Mouse (Mus musculus): ENCODE measurements around the gene Oat. TPM values are rescaled to one million over a fixed set of nuclear protein-coding genes. Genes with fewer than 3 reads are reported as not detected.

Gene Oat
- total and polyA plus RNA-seq, 3 experiments = 161 to 197 (median 170) TPM

GRCm38 (mm10) chr7:132597251-132598041 lies 21.2 kb upstream of the Oat start:
- peak overlapping the region; percentile 66 for H3K9ac ChIP-seq (ENCODE audit: low read depth, low read length)
- peak in 1 of 2 experiments; percentile 33 for DNase-seq
- H3K27me3 ChIP-seq (ENCODE audit: control insufficient read depth, insufficient read depth, low read length) = peaks cover 21% of the 10 kb centered on the region
- TF ChIP-seq CTCF (IDR thresholded peaks at IDR 0.05) (no peak), POLR2A (IDR thresholded peaks at IDR 0.05; ENCODE audit: insufficient read depth, low read depth, low read length) (no peak), EP300 (IDR thresholded peaks at IDR 0.05; ENCODE audit: insufficient read depth, low read depth, low read length) (no peak)
- H3K4me3 ChIP-seq = peak overlapping the region; percentile 43
- no peaks in the 10 kb centered on the region for H3K36me3 ChIP-seq (ENCODE audit: control insufficient read depth, insufficient read depth, low read length)
- H3K79me2 ChIP-seq (replicated peaks; ENCODE audit: control insufficient read depth, insufficient read depth, low read length) = no peaks in the 10 kb centered on the region
- H3K4me1 ChIP-seq (ENCODE audit: control insufficient read depth, insufficient read depth, low read length) = no peaks in the 10 kb centered on the region; the same call in 1 of the 2 replicates
- intact Hi-C loops (cut with DNase I) = no loop called here
- H3K27ac ChIP-seq = no peak overlapping the region
- WGBS = under 1% methylated on average over 60 of the region's 60 CpGs

- intact Hi-C loops (cut with DNase I) = no loop called here
- Histone ChIP-seq H3K27ac (no peak overlapping the region), H3K9ac (ENCODE audit: low read depth, low read length) (peak overlapping the region; percentile 66), H3K4me1 (ENCODE audit: control insufficient read depth, insufficient read depth, low read length) (no peaks in the 10 kb centered on the region; the same call in 1 of the 2 replicates), H3K79me2 (replicated peaks; ENCODE audit: control insufficient read depth, insufficient read depth, low read length) (no peaks in the 10 kb centered on the region), H3K4me3 (peak overlapping the region; percentile 43), H3K36me3 (ENCODE audit: control insufficient read depth, insufficient read depth, low read length) (no peaks in the 10 kb centered on the region), H3K27me3 (ENCODE audit: control insufficient read depth, insufficient read depth, low read length) (peaks cover 20% of the 10 kb centered on the region)
- DNase-seq = no peak
- 13% methylated on average over 26 of the region's 26 CpGs for WGBS
- TF ChIP-seq EP300 (IDR thresholded peaks at IDR 0.05; ENCODE audit: insufficient read depth, low read depth, low read length) = no peak
- TF ChIP-seq POLR2A (IDR thresholded peaks at IDR 0.05; ENCODE audit: insufficient read depth, low read depth, low read length) = no peak
- TF ChIP-seq CTCF (IDR thresholded peaks at IDR 0.05) = peak; percentile 29
Measured at GRCm38 (mm10) chr7:132596557-132597250, 20.5 kb upstream of the Oat start.

GRCm38 (mm10) chr7:132595787-132596186 lies 19.6 kb upstream of the Oat start:
- 82% methylated on average over 3 of the region's 3 CpGs for WGBS
- Histone ChIP-seq H3K4me3 (no peak overlapping the region), H3K9ac (ENCODE audit: low read depth, low read length) (no peak overlapping the region), H3K27me3 (ENCODE audit: control insufficient read depth, insufficient read depth, low read length) (peaks cover 20% of the 10 kb centered on the region), H3K4me1 (ENCODE audit: control insufficient read depth, insufficient read depth, low read length) (no peaks in the 10 kb centered on the region; the same call in 1 of the 2 replicates), H3K36me3 (ENCODE audit: control insufficient read depth, insufficient read depth, low read length) (no peaks in the 10 kb centered on the region), H3K79me2 (replicated peaks; ENCODE audit: control insufficient read depth, insufficient read depth, low read length) (no peaks in the 10 kb centered on the region), H3K27ac (no peak overlapping the region)
- intact Hi-C loops (cut with DNase I) = no loop called here
- DNase-seq = no peak
- TF ChIP-seq POLR2A (IDR thresholded peaks at IDR 0.05; ENCODE audit: insufficient read depth, low read depth, low read length) (no peak), EP300 (IDR thresholded peaks at IDR 0.05; ENCODE audit: insufficient read depth, low read depth, low read length) (no peak), CTCF (IDR thresholded peaks at IDR 0.05) (no peak)

GRCm38 (mm10) chr7:132594325-132594724 lies 18.1 kb upstream of the Oat start:
- no peak for DNase-seq
- TF ChIP-seq EP300 (IDR thresholded peaks at IDR 0.05; ENCODE audit: insufficient read depth, low read depth, low read length) (no peak), POLR2A (IDR thresholded peaks at IDR 0.05; ENCODE audit: insufficient read depth, low read depth, low read length) (no peak), CTCF (IDR thresholded peaks at IDR 0.05) (no peak)
- no peak overlapping the region for H3K4me3 ChIP-seq
- intact Hi-C loops (cut with DNase I) = no loop called here
- WGBS = 96% methylated on average over 2 of the region's 2 CpGs
- no peak overlapping the region for H3K27ac ChIP-seq
- peaks cover 2% of the 10 kb centered on the region for H3K4me1 ChIP-seq (ENCODE audit: control insufficient read depth, insufficient read depth, low read length)
- H3K27me3 ChIP-seq (ENCODE audit: control insufficient read depth, insufficient read depth, low read length) = peaks cover 19% of the 10 kb centered on the region
- no peaks in the 10 kb centered on the region for H3K36me3 ChIP-seq (ENCODE audit: control insufficient read depth, insufficient read depth, low read length)
- no peak overlapping the region for H3K9ac ChIP-seq (ENCODE audit: low read depth, low read length)
- H3K79me2 ChIP-seq (replicated peaks; ENCODE audit: control insufficient read depth, insufficient read depth, low read length) = no peaks in the 10 kb centered on the region

- WGBS = 68% methylated on average over 2 of the region's 2 CpGs
- intact Hi-C loops (cut with DNase I) = no loop called here
Measured at GRCm38 (mm10) chr7:132593762-132594161, 17.6 kb upstream of the Oat start.

GRCm38 (mm10) chr7:132589610-132590009 lies 13.4 kb upstream of the Oat start:
- no peak overlapping the region for H3K4me3 ChIP-seq
- H3K9ac ChIP-seq (ENCODE audit: low read depth, low read length) = no peak overlapping the region
- H3K79me2 ChIP-seq (replicated peaks; ENCODE audit: control insufficient read depth, insufficient read depth, low read length) = no peaks in the 10 kb centered on the region
- H3K4me1 ChIP-seq (ENCODE audit: control insufficient read depth, insufficient read depth, low read length) = peaks cover 2% of the 10 kb centered on the region
- 40% methylated on average over 5 of the region's 5 CpGs for WGBS
- H3K27me3 ChIP-seq (ENCODE audit: control insufficient read depth, insufficient read depth, low read length) = no peaks in the 10 kb centered on the region; the same call in 1 of the 2 replicates
- no peaks in the 10 kb centered on the region for H3K36me3 ChIP-seq (ENCODE audit: control insufficient read depth, insufficient read depth, low read length)
- no peak for TF ChIP-seq CTCF (IDR thresholded peaks at IDR 0.05)
- TF ChIP-seq EP300 (IDR thresholded peaks at IDR 0.05; ENCODE audit: insufficient read depth, low read depth, low read length) = no peak
- no peak for TF ChIP-seq POLR2A (IDR thresholded peaks at IDR 0.05; ENCODE audit: insufficient read depth, low read depth, low read length)
- no peak for DNase-seq
- no peak overlapping the region for H3K27ac ChIP-seq
- intact Hi-C loops (cut with DNase I) = no loop called here

More at GRCm38 (mm10) chr7:132593762-132594161, 17.6 kb upstream of the Oat start:
- H3K27me3 ChIP-seq (ENCODE audit: control insufficient read depth, insufficient read depth, low read length) = peaks cover 16% of the 10 kb centered on the region
- no peak overlapping the region for H3K4me3 ChIP-seq
- H3K4me1 ChIP-seq (ENCODE audit: control insufficient read depth, insufficient read depth, low read length) = peaks cover 2% of the 10 kb centered on the region
- no peaks in the 10 kb centered on the region for H3K36me3 ChIP-seq (ENCODE audit: control insufficient read depth, insufficient read depth, low read length)
- H3K27ac ChIP-seq = no peak overlapping the region
- no peak overlapping the region for H3K9ac ChIP-seq (ENCODE audit: low read depth, low read length)
- no peak for DNase-seq
- H3K79me2 ChIP-seq (replicated peaks; ENCODE audit: control insufficient read depth, insufficient read depth, low read length) = no peaks in the 10 kb centered on the region
- TF ChIP-seq CTCF (IDR thresholded peaks at IDR 0.05) = no peak
- no peak for TF ChIP-seq POLR2A (IDR thresholded peaks at IDR 0.05; ENCODE audit: insufficient read depth, low read depth, low read length)

All from heart, adult 2 months (tissue).